Mouse (Mus musculus): ENCODE results near the gene Brix1. TPM values are rescaled to one million over a fixed set of nuclear protein-coding genes. Genes with fewer than 3 reads are reported as not detected.

Gene Brix1
- polyA plus RNA-seq, 1 experiment from 2014 or later: 107 TPM

- ATAC-seq (ENCODE audit: insufficient read depth, low FRiP score, low TSS enrichment) (peak; percentile 9; the same call in 1 of the 2 replicates), DNase-seq (ENCODE audit: low spot score) (no peak)
- H3K27ac ChIP-seq (ENCODE audit: low read depth, low read length): peak overlapping the region; percentile 79
- H3K27me3 ChIP-seq (ENCODE audit: control insufficient read depth, insufficient read depth, low read length): no peaks in the 10 kb centered on the region
- H3K4me1 ChIP-seq (ENCODE audit: control insufficient read depth, insufficient read depth, low read length): peaks cover 6% of the 10 kb centered on the region; the same call in 1 of the 2 replicates
- peak overlapping the region; percentile 88 for H3K9ac ChIP-seq (ENCODE audit: low read length)
- H3K4me3 ChIP-seq (ENCODE audit: low read depth, low read length): peak overlapping the region; percentile 81
- WGBS: under 1% methylated on average over 38 of the region's 40 CpGs
- peak overlapping the region; percentile 82 for H3K4me2 ChIP-seq (ENCODE audit: low read depth)
- H3K36me3 ChIP-seq (ENCODE audit: control insufficient read depth, insufficient read depth, low read length): no peaks in the 10 kb centered on the region
- H3K9me3 ChIP-seq (ENCODE audit: control insufficient read depth, low read length): no peaks in the 10 kb centered on the region
Observed at GRCm38 (mm10) chr15:10469641-10470150, 16.1 kb downstream of the Brix1 start.

GRCm38 (mm10) chr15:10468761-10469160 lies 17.0 kb downstream of the Brix1 start:
- no peak overlapping the region; the same call in 1 of the 2 replicates for H3K4me2 ChIP-seq (ENCODE audit: low read depth)

GRCm38 (mm10) chr15:10464678-10465077 lies 21.1 kb downstream of the Brix1 start:
- 89% methylated on average over 3 of the region's 3 CpGs for WGBS
- Histone ChIP-seq H3K4me1 (ENCODE audit: control insufficient read depth, insufficient read depth, low read length) (peaks cover 6% of the 10 kb centered on the region; the same call in 1 of the 2 replicates), H3K9ac (ENCODE audit: low read length) (no peak overlapping the region), H3K36me3 (ENCODE audit: control insufficient read depth, insufficient read depth, low read length) (peaks cover under 1% of the 10 kb centered on the region), H3K27me3 (ENCODE audit: control insufficient read depth, insufficient read depth, low read length) (no peaks in the 10 kb centered on the region), H3K4me2 (ENCODE audit: low read depth) (no peak overlapping the region), H3K9me3 (ENCODE audit: control insufficient read depth, low read length) (no peaks in the 10 kb centered on the region), H3K4me3 (ENCODE audit: low read depth, low read length) (no peak overlapping the region), H3K27ac (ENCODE audit: low read depth, low read length) (no peak overlapping the region)
- no peak for ATAC-seq (ENCODE audit: insufficient read depth, low FRiP score, low TSS enrichment)
- DNase-seq (ENCODE audit: low spot score): no peak

More at GRCm38 (mm10) chr15:10468761-10469160, 17.0 kb downstream of the Brix1 start:
- Histone ChIP-seq H3K27ac (ENCODE audit: low read depth, low read length) (no peak overlapping the region), H3K9ac (ENCODE audit: low read length) (no peak overlapping the region), H3K27me3 (ENCODE audit: control insufficient read depth, insufficient read depth, low read length) (no peaks in the 10 kb centered on the region), H3K4me1 (ENCODE audit: control insufficient read depth, insufficient read depth, low read length) (peaks cover 6% of the 10 kb centered on the region; the same call in 1 of the 2 replicates), H3K4me3 (ENCODE audit: low read depth, low read length) (no peak overlapping the region), H3K36me3 (ENCODE audit: control insufficient read depth, insufficient read depth, low read length) (no peaks in the 10 kb centered on the region), H3K9me3 (ENCODE audit: control insufficient read depth, low read length) (no peaks in the 10 kb centered on the region)
- DNase-seq (ENCODE audit: low spot score) (no peak), ATAC-seq (ENCODE audit: insufficient read depth, low FRiP score, low TSS enrichment) (no peak)
- 82% methylated on average over 3 of the region's 3 CpGs for WGBS

GRCm38 (mm10) chr15:10463555-10463954 lies 22.2 kb downstream of the Brix1 start:
- Histone ChIP-seq H3K36me3 (ENCODE audit: control insufficient read depth, insufficient read depth, low read length) (peaks cover 6% of the 10 kb centered on the region), H3K4me2 (ENCODE audit: low read depth) (no peak overlapping the region), H3K27ac (ENCODE audit: low read depth, low read length) (no peak overlapping the region), H3K27me3 (ENCODE audit: control insufficient read depth, insufficient read depth, low read length) (no peaks in the 10 kb centered on the region), H3K4me3 (ENCODE audit: low read depth, low read length) (no peak overlapping the region), H3K9ac (ENCODE audit: low read length) (no peak overlapping the region), H3K9me3 (ENCODE audit: control insufficient read depth, low read length) (no peaks in the 10 kb centered on the region), H3K4me1 (ENCODE audit: control insufficient read depth, insufficient read depth, low read length) (no peaks in the 10 kb centered on the region)
- ATAC-seq (ENCODE audit: insufficient read depth, low FRiP score, low TSS enrichment) (no peak), DNase-seq (ENCODE audit: low spot score) (no peak)
- 93% methylated on average over 5 of the region's 5 CpGs for WGBS

- 90% methylated on average over 12 of the region's 12 CpGs for WGBS
- no peak for DNase-seq (ENCODE audit: low spot score)
- Histone ChIP-seq H3K9me3 (ENCODE audit: control insufficient read depth, low read length) (no peaks in the 10 kb centered on the region), H3K4me2 (ENCODE audit: low read depth) (no peak overlapping the region), H3K36me3 (ENCODE audit: control insufficient read depth, insufficient read depth, low read length) (peaks cover 6% of the 10 kb centered on the region), H3K4me3 (ENCODE audit: low read depth, low read length) (no peak overlapping the region), H3K27ac (ENCODE audit: low read depth, low read length) (no peak overlapping the region), H3K27me3 (ENCODE audit: control insufficient read depth, insufficient read depth, low read length) (no peaks in the 10 kb centered on the region), H3K4me1 (ENCODE audit: control insufficient read depth, insufficient read depth, low read length) (no peaks in the 10 kb centered on the region), H3K9ac (ENCODE audit: low read length) (no peak overlapping the region)
- no peak for ATAC-seq (ENCODE audit: insufficient read depth, low FRiP score, low TSS enrichment)
Observed at GRCm38 (mm10) chr15:10460986-10461385, 24.8 kb downstream of the Brix1 start.

GRCm38 (mm10) chr15:10447102-10447501 lies 38.6 kb downstream of the Brix1 start:
- no peak for ATAC-seq (ENCODE audit: insufficient read depth, low FRiP score, low TSS enrichment)
- Histone ChIP-seq H3K4me3 (ENCODE audit: low read depth, low read length) (no peak overlapping the region), H3K27ac (ENCODE audit: low read depth, low read length) (no peak overlapping the region), H3K9me3 (ENCODE audit: control insufficient read depth, low read length) (no peaks in the 10 kb centered on the region), H3K4me1 (ENCODE audit: control insufficient read depth, insufficient read depth, low read length) (no peaks in the 10 kb centered on the region), H3K27me3 (ENCODE audit: control insufficient read depth, insufficient read depth, low read length) (no peaks in the 10 kb centered on the region), H3K9ac (ENCODE audit: low read length) (no peak overlapping the region), H3K36me3 (ENCODE audit: control insufficient read depth, insufficient read depth, low read length) (0 out of 2 replicates have a peak, but pooled peaks cover 2% of the 10 kb centered on the region), H3K4me2 (ENCODE audit: low read depth) (no peak overlapping the region)
- no peak for DNase-seq (ENCODE audit: low spot score)
- WGBS: 83% methylated on average over 3 of the region's 3 CpGs

- Histone ChIP-seq H3K4me3 (ENCODE audit: low read depth, low read length) (no peak overlapping the region), H3K9me3 (ENCODE audit: control insufficient read depth, low read length) (no peaks in the 10 kb centered on the region), H3K27ac (ENCODE audit: low read depth, low read length) (no peak overlapping the region), H3K36me3 (ENCODE audit: control insufficient read depth, insufficient read depth, low read length) (no peaks in the 10 kb centered on the region), H3K4me2 (ENCODE audit: low read depth) (no peak overlapping the region), H3K27me3 (ENCODE audit: control insufficient read depth, insufficient read depth, low read length) (no peaks in the 10 kb centered on the region), H3K4me1 (ENCODE audit: control insufficient read depth, insufficient read depth, low read length) (no peaks in the 10 kb centered on the region), H3K9ac (ENCODE audit: low read length) (no peak overlapping the region)
- ATAC-seq (ENCODE audit: insufficient read depth, low FRiP score, low TSS enrichment) (no peak), DNase-seq (ENCODE audit: low spot score) (no peak)
- WGBS: 97% methylated on average over 1 of the region's 1 CpGs
Observed at GRCm38 (mm10) chr15:10442275-10442674, 43.5 kb downstream of the Brix1 start.

- H3K9ac ChIP-seq (ENCODE audit: low read length): no peak overlapping the region
- DNase-seq (ENCODE audit: low spot score) (no peak), ATAC-seq (ENCODE audit: insufficient read depth, low FRiP score, low TSS enrichment) (no peak)
- no peak overlapping the region for H3K4me2 ChIP-seq (ENCODE audit: low read depth)
- no peaks in the 10 kb centered on the region for H3K36me3 ChIP-seq (ENCODE audit: control insufficient read depth, insufficient read depth, low read length)
- H3K27me3 ChIP-seq (ENCODE audit: control insufficient read depth, insufficient read depth, low read length): no peaks in the 10 kb centered on the region
- no peaks in the 10 kb centered on the region for H3K4me1 ChIP-seq (ENCODE audit: control insufficient read depth, insufficient read depth, low read length)
- H3K27ac ChIP-seq (ENCODE audit: low read depth, low read length): no peak overlapping the region
- WGBS: 92% methylated on average over 9 of the region's 9 CpGs
- no peaks in the 10 kb centered on the region for H3K9me3 ChIP-seq (ENCODE audit: control insufficient read depth, low read length)
- no peak overlapping the region for H3K4me3 ChIP-seq (ENCODE audit: low read depth, low read length)
Observed at GRCm38 (mm10) chr15:10441493-10441892, 44.3 kb downstream of the Brix1 start.

GRCm38 (mm10) chr15:10439963-10440362 lies 45.8 kb downstream of the Brix1 start:
- Histone ChIP-seq H3K4me3 (ENCODE audit: low read depth, low read length) (no peak overlapping the region), H3K4me1 (ENCODE audit: control insufficient read depth, insufficient read depth, low read length) (no peaks in the 10 kb centered on the region), H3K9me3 (ENCODE audit: control insufficient read depth, low read length) (no peaks in the 10 kb centered on the region), H3K27ac (ENCODE audit: low read depth, low read length) (no peak overlapping the region), H3K9ac (ENCODE audit: low read length) (no peak overlapping the region), H3K36me3 (ENCODE audit: control insufficient read depth, insufficient read depth, low read length) (no peaks in the 10 kb centered on the region), H3K4me2 (ENCODE audit: low read depth) (no peak overlapping the region), H3K27me3 (ENCODE audit: control insufficient read depth, insufficient read depth, low read length) (no peaks in the 10 kb centered on the region)
- 85% methylated on average over 6 of the region's 6 CpGs for whole genome bisulfite sequencing
- DNase-seq (ENCODE audit: low spot score): no peak
- no peak for ATAC-seq (ENCODE audit: insufficient read depth, low FRiP score, low TSS enrichment)
